Comparison of ENCODE assay signal across 8 mouse cellular contexts in the genomic region with DNA sequence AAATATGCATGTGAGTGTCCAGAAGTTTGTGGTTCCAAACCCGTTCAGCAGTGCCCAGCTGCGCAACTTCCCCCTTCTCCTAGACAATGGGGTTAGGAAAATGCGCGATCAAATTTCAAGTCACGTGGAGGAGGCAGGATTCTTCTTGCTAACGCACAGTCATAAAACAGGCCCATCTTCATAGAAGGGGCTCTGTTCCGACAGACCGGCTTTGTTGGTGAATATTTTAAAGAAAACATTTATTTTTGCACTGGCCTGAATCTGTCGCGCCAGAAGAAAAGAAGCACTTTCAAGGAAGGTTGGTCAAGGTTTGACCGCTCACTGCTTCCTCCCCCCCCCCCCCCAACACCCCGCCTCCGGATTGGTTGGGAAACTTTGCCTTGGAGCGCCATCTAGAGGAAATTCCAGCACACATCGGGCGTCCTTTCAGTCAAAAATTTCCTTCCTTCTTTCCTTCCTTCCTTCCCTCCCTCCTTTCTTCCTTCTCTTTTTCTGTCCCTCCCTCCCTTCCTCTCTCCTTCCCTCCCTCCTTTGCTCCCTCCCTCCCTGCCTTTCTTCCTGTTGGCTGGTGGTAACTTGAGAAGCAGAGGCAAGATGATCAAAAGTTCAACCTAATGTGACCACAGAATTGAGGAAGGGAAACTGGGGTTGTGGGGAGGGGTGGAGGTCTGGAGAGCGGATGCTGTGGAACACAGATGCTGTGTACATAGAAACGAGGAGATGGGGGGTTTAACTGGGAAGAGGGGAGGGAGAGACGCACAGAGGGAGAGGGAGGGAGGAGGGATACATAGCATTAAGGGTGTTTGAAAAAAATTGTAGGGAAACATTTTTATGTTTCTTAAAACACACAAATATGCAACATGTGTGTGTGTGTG.
A peak's percentile ranks its signal among the peaks of the same experiment; 100 is the strongest.
DNase-seq lines count a peak whose midpoint lies in the region; ATAC-seq lines count a peak whose summit lies in the region.

No protein-coding gene starts in this region.

- peak overlapping the region; percentile 55 for H3K4me3 ChIP-seq in embryonic facial prominence, embryonic 10.5 days
- H3K4me3 ChIP-seq in limb, embryonic 13.5 days: peak overlapping the region; percentile 38
- peak overlapping the region; percentile 29 for H3K4me3 ChIP-seq in midbrain, embryonic 14.5 days (replicated peaks; ENCODE audit: low read depth, low read length)
- H3K4me3 ChIP-seq in stomach, embryonic 14.5 days (ENCODE audit: low read depth, low read length): peak overlapping the region; percentile 26

- no peaks in the 10 kb centered on the region for H3K9me3 ChIP-seq in embryonic facial prominence, embryonic 10.5 days
- H3K9me3 ChIP-seq in limb, embryonic 13.5 days: no peaks in the 10 kb centered on the region
- no peaks in the 10 kb centered on the region for H3K9me3 ChIP-seq in midbrain, embryonic 14.5 days (ENCODE audit: control insufficient read depth, low read length)
- no peaks in the 10 kb centered on the region for H3K9me3 ChIP-seq in stomach, embryonic 14.5 days (ENCODE audit: control insufficient read depth, low read depth, low read length)

- no peaks in the 10 kb centered on the region for H3K27me3 ChIP-seq in embryonic facial prominence, embryonic 10.5 days (replicated peaks; ENCODE audit: low read depth, poor library complexity, severe bottlenecking)
- H3K27me3 ChIP-seq in limb, embryonic 13.5 days: no peaks in the 10 kb centered on the region
- H3K27me3 ChIP-seq in midbrain, embryonic 14.5 days (ENCODE audit: control insufficient read depth, insufficient read depth, low read length): 0 out of 2 replicates have a peak, but pooled peaks cover 4% of the 10 kb centered on the region
- H3K27me3 ChIP-seq in stomach, embryonic 14.5 days (ENCODE audit: control insufficient read depth, insufficient read depth, low read length): no peaks in the 10 kb centered on the region

- H3K27ac ChIP-seq in embryonic facial prominence, embryonic 10.5 days (replicated peaks): peak overlapping the region; percentile 90
- H3K27ac ChIP-seq in limb, embryonic 13.5 days: peak overlapping the region; percentile 56; the same call in 1 of the 2 replicates
- H3K27ac ChIP-seq in midbrain, embryonic 14.5 days (replicated peaks; ENCODE audit: low read depth, low read length): peak overlapping the region; percentile 74
- peak overlapping the region; percentile 79 for H3K27ac ChIP-seq in stomach, embryonic 14.5 days (ENCODE audit: low read length)

- H3K9ac ChIP-seq in limb, embryonic 13.5 days: peak overlapping the region; percentile 46
- H3K9ac ChIP-seq in midbrain, embryonic 14.5 days (replicated peaks; ENCODE audit: low read length): peak overlapping the region; percentile 36; the same call in 1 of the 2 replicates
- no peak overlapping the region; the same call in 1 of the 2 replicates for H3K9ac ChIP-seq in stomach, embryonic 14.5 days (replicated peaks; ENCODE audit: low read depth, low read length)

- peak; percentile 94 for DNase-seq in 416B (ENCODE audit: low read depth)
- peak; percentile 79 for DNase-seq in adrenal gland, postnatal 10 days
- peak; percentile 87 for DNase-seq in embryonic facial prominence, embryonic 10.5 days (ENCODE audit: low spot score)
- DNase-seq in heart, adult 8-10 months (ENCODE audit: low spot score): peak; percentile 88
- peak; percentile 56 to 63 for DNase-seq in kidney, adult 8-10 months
- peak; percentile 90 for DNase-seq in midbrain, embryonic 14.5 days

- H3K36me3 ChIP-seq in embryonic facial prominence, embryonic 10.5 days (replicated peaks): no peaks in the 10 kb centered on the region
- no peaks in the 10 kb centered on the region for H3K36me3 ChIP-seq in limb, embryonic 13.5 days
- H3K36me3 ChIP-seq in midbrain, embryonic 14.5 days (ENCODE audit: control insufficient read depth, insufficient read depth, low read length): no peaks in the 10 kb centered on the region
- no peaks in the 10 kb centered on the region for H3K36me3 ChIP-seq in stomach, embryonic 14.5 days (ENCODE audit: control insufficient read depth, insufficient read depth, low read length)

- peak overlapping the region; percentile 58 for H3K4me2 ChIP-seq in limb, embryonic 13.5 days (replicated peaks)
- peak overlapping the region; percentile 49 for H3K4me2 ChIP-seq in midbrain, embryonic 14.5 days (ENCODE audit: low read length)
- peak overlapping the region; percentile 39 for H3K4me2 ChIP-seq in stomach, embryonic 14.5 days (replicated peaks; ENCODE audit: low read depth, low read length)

- WGBS in embryonic facial prominence, embryonic 10.5 days: 2% methylated on average over 19 of the region's 19 CpGs
- 3% methylated on average over 19 of the region's 19 CpGs for WGBS in limb, embryonic 13.5 days
- WGBS in midbrain, embryonic 14.5 days: 2% methylated on average over 19 of the region's 19 CpGs
- 1% methylated on average over 19 of the region's 19 CpGs for whole genome bisulfite sequencing in stomach, embryonic 14.5 days

- peak; percentile 93 for ATAC-seq in limb, embryonic 13.5 days (ENCODE audit: low FRiP score, low read depth)
- ATAC-seq in midbrain, embryonic 14.5 days (ENCODE audit: low FRiP score, low TSS enrichment): peak; percentile 89
- peak; percentile 90 for ATAC-seq in stomach, embryonic 14.5 days (ENCODE audit: insufficient number of reproducible peaks, insufficient read depth, low FRiP score, low read depth)

- H3K4me1 ChIP-seq in embryonic facial prominence, embryonic 10.5 days: peaks cover 28% of the 10 kb centered on the region
- peaks cover 27% of the 10 kb centered on the region for H3K4me1 ChIP-seq in limb, embryonic 13.5 days
- peaks cover 15% of the 10 kb centered on the region for H3K4me1 ChIP-seq in midbrain, embryonic 14.5 days (ENCODE audit: control insufficient read depth, insufficient read depth, low read length)
- H3K4me1 ChIP-seq in stomach, embryonic 14.5 days (ENCODE audit: control insufficient read depth, insufficient read depth, low read length): peaks cover 17% of the 10 kb centered on the region; the same call in 1 of the 2 replicates

Comparison
In these comparisons a context has a peak if more than half of its experiments do, and no peak if none do; other contexts are left out.
1. Peak in every context shown above with its lines: DNase-seq, ATAC-seq, H3K4me3 ChIP-seq and H3K27ac ChIP-seq.